Mouse (Mus musculus): Measurements from ENCODE around the gene Myo9a.

GRCm38 (mm10) chr9:59716275-59716898 lies 34.3 kb upstream of the Myo9a start:
- no peak for TF ChIP-seq CTCF (IDR thresholded peaks at IDR 0.05; ENCODE audit: low read depth, low read length)
- TF ChIP-seq POLR2A (IDR thresholded peaks at IDR 0.05; ENCODE audit: extremely low read depth, insufficient read depth, low read length) = no peak

Data from liver, adult 2 months (tissue).